Mouse (Mus musculus): Measurements from ENCODE around the gene Rin1. TPM values are rescaled to one million over a fixed set of nuclear protein-coding genes. Genes with fewer than 3 reads are reported as not detected.
A peak's percentile ranks its signal among the peaks of the same experiment; 100 is the strongest.

Gene Rin1
- polyA plus RNA-seq, 1 experiment from 2014 or later: 0.21 TPM

- H3K4me2 ChIP-seq (ENCODE audit: low read depth, low read length): no peak overlapping the region
- H3K27ac ChIP-seq (ENCODE audit: low read depth): no peak overlapping the region
- no peak for DNase-seq
- H3K36me3 ChIP-seq (replicated peaks; ENCODE audit: insufficient read depth, low read length): no peaks in the 10 kb centered on the region
- no peak overlapping the region for H3K4me3 ChIP-seq (ENCODE audit: low read depth, low read length)
- no peak for ATAC-seq
- TF ChIP-seq CTCF (IDR thresholded peaks at IDR 0.05; ENCODE audit: low read depth): peak; percentile 71
- no peak for TF ChIP-seq EP300 (IDR thresholded peaks at IDR 0.05; ENCODE audit: low read depth)
- H3K4me1 ChIP-seq (ENCODE audit: insufficient read depth): peaks cover 6% of the 10 kb centered on the region; the same call in 1 of the 2 replicates
- no peaks in the 10 kb centered on the region for H3K9me3 ChIP-seq (ENCODE audit: low read length)
- H3K9ac ChIP-seq (replicated peaks): no peak overlapping the region
- WGBS (ENCODE audit: insufficient replicate concordance): 18% methylated on average over 6 of the region's 6 CpGs
- H3K27me3 ChIP-seq (ENCODE audit: insufficient read depth, low read length): peaks cover 27% of the 10 kb centered on the region
Observed at GRCm38 (mm10) chr19:5056251-5056650, 6.0 kb downstream of the Rin1 start.

- no peak overlapping the region for H3K4me3 ChIP-seq (ENCODE audit: low read depth, low read length)
- no peaks in the 10 kb centered on the region for H3K9me3 ChIP-seq (ENCODE audit: low read length)
- DNase-seq (no peak), ATAC-seq (no peak)
- 36% methylated on average over 16 of the region's 16 CpGs for WGBS (ENCODE audit: insufficient replicate concordance)
- H3K36me3 ChIP-seq (replicated peaks; ENCODE audit: insufficient read depth, low read length): no peaks in the 10 kb centered on the region
- no peak overlapping the region for H3K4me2 ChIP-seq (ENCODE audit: low read depth, low read length)
- peaks cover 14% of the 10 kb centered on the region for H3K27me3 ChIP-seq (ENCODE audit: insufficient read depth, low read length)
- H3K9ac ChIP-seq (replicated peaks): no peak overlapping the region
- H3K4me1 ChIP-seq (ENCODE audit: insufficient read depth): peaks cover 6% of the 10 kb centered on the region; the same call in 1 of the 2 replicates
- TF ChIP-seq CTCF (IDR thresholded peaks at IDR 0.05; ENCODE audit: low read depth): no peak
- TF ChIP-seq EP300 (IDR thresholded peaks at IDR 0.05; ENCODE audit: low read depth): no peak
- no peak overlapping the region for H3K27ac ChIP-seq (ENCODE audit: low read depth)
Observed at GRCm38 (mm10) chr19:5057876-5058775, 7.8 kb downstream of the Rin1 start.

GRCm38 (mm10) chr19:5058801-5059771 lies 8.8 kb downstream of the Rin1 start:
- TF ChIP-seq CTCF (IDR thresholded peaks at IDR 0.05; ENCODE audit: low read depth): no peak
- TF ChIP-seq EP300 (IDR thresholded peaks at IDR 0.05; ENCODE audit: low read depth): no peak
- peak overlapping the region; percentile 34 for H3K27ac ChIP-seq (ENCODE audit: low read depth)
- no peaks in the 10 kb centered on the region for H3K9me3 ChIP-seq (ENCODE audit: low read length)
- peaks cover 9% of the 10 kb centered on the region for H3K27me3 ChIP-seq (ENCODE audit: insufficient read depth, low read length)
- 23% methylated on average over 10 of the region's 10 CpGs for WGBS (ENCODE audit: insufficient replicate concordance)
- no peak overlapping the region for H3K4me2 ChIP-seq (ENCODE audit: low read depth, low read length)
- H3K36me3 ChIP-seq (replicated peaks; ENCODE audit: insufficient read depth, low read length): no peaks in the 10 kb centered on the region
- peaks cover 6% of the 10 kb centered on the region; the same call in 1 of the 2 replicates for H3K4me1 ChIP-seq (ENCODE audit: insufficient read depth)
- ATAC-seq: no peak
- H3K9ac ChIP-seq (replicated peaks): no peak overlapping the region
- no peak for DNase-seq
- H3K4me3 ChIP-seq (ENCODE audit: low read depth, low read length): no peak overlapping the region

- no peak overlapping the region for H3K4me3 ChIP-seq (ENCODE audit: low read depth, low read length)
- H3K9ac ChIP-seq (replicated peaks): no peak overlapping the region
- no peak for DNase-seq
- WGBS (ENCODE audit: insufficient replicate concordance): 45% methylated on average over 5 of the region's 5 CpGs
- peaks cover 6% of the 10 kb centered on the region; the same call in 1 of the 2 replicates for H3K4me1 ChIP-seq (ENCODE audit: insufficient read depth)
- H3K36me3 ChIP-seq (replicated peaks; ENCODE audit: insufficient read depth, low read length): no peaks in the 10 kb centered on the region
- no peak for ATAC-seq
- H3K27me3 ChIP-seq (ENCODE audit: insufficient read depth, low read length): peaks cover 6% of the 10 kb centered on the region
- no peak for TF ChIP-seq CTCF (IDR thresholded peaks at IDR 0.05; ENCODE audit: low read depth)
- TF ChIP-seq EP300 (IDR thresholded peaks at IDR 0.05; ENCODE audit: low read depth): no peak
- H3K9me3 ChIP-seq (ENCODE audit: low read length): no peaks in the 10 kb centered on the region
- no peak overlapping the region for H3K27ac ChIP-seq (ENCODE audit: low read depth)
- H3K4me2 ChIP-seq (ENCODE audit: low read depth, low read length): no peak overlapping the region
Observed at GRCm38 (mm10) chr19:5060365-5061330, 10.4 kb downstream of the Rin1 start.

GRCm38 (mm10) chr19:5062041-5062440 lies 11.8 kb downstream of the Rin1 start:
- no peaks in the 10 kb centered on the region for H3K9me3 ChIP-seq (ENCODE audit: low read length)
- H3K27ac ChIP-seq (ENCODE audit: low read depth): no peak overlapping the region
- peaks cover 9% of the 10 kb centered on the region for H3K27me3 ChIP-seq (ENCODE audit: insufficient read depth, low read length)
- no peak for DNase-seq
- no peak overlapping the region for H3K9ac ChIP-seq (replicated peaks)
- TF ChIP-seq EP300 (IDR thresholded peaks at IDR 0.05; ENCODE audit: low read depth) (no peak), CTCF (IDR thresholded peaks at IDR 0.05; ENCODE audit: low read depth) (no peak)
- H3K4me3 ChIP-seq (ENCODE audit: low read depth, low read length): no peak overlapping the region
- no peak for ATAC-seq
- no peaks in the 10 kb centered on the region for H3K36me3 ChIP-seq (replicated peaks; ENCODE audit: insufficient read depth, low read length)
- WGBS (ENCODE audit: insufficient replicate concordance): 70% methylated on average over 5 of the region's 5 CpGs
- H3K4me2 ChIP-seq (ENCODE audit: low read depth, low read length): no peak overlapping the region
- H3K4me1 ChIP-seq (ENCODE audit: insufficient read depth): peaks cover 6% of the 10 kb centered on the region; the same call in 1 of the 2 replicates

Data from liver, postnatal 0 days (tissue).